Mouse (Mus musculus): ENCODE measurements around the gene Def6. TPM values are rescaled to one million over a fixed set of nuclear protein-coding genes. Genes with fewer than 3 reads are reported as not detected.

The Def6 gene
- total and polyA plus RNA-seq, 3 experiments, result 1.5 to 2.8 (median 1.8) TPM

GRCm38 (mm10) chr17:28242296-28242695 is 34.7 kb downstream of the Def6 start:
- no peak for DNase-seq

GRCm38 (mm10) chr17:28244214-28244613 is 36.6 kb downstream of the Def6 start:
- DNase-seq, result peak; percentile 60

- no peak for DNase-seq
Measured at GRCm38 (mm10) chr17:28244714-28245113, 37.1 kb downstream of the Def6 start.

- no peak for DNase-seq
Measured at GRCm38 (mm10) chr17:28246640-28247039, 39.1 kb downstream of the Def6 start.

- DNase-seq, result no peak
Measured at GRCm38 (mm10) chr17:28247613-28248012, 40.0 kb downstream of the Def6 start.

- no peak for DNase-seq
Measured at GRCm38 (mm10) chr17:28249062-28249461, 41.5 kb downstream of the Def6 start.

- DNase-seq, result no peak
Measured at GRCm38 (mm10) chr17:28251579-28252280, 44.2 kb downstream of the Def6 start.

- DNase-seq, result no peak
Measured at GRCm38 (mm10) chr17:28252281-28252648, 44.7 kb downstream of the Def6 start.

- no peak for DNase-seq
Measured at GRCm38 (mm10) chr17:28253216-28253615, 45.6 kb downstream of the Def6 start.

- no peak for DNase-seq
Measured at GRCm38 (mm10) chr17:28254804-28255203, 47.2 kb downstream of the Def6 start.

GRCm38 (mm10) chr17:28255651-28256050 is 48.1 kb downstream of the Def6 start:
- DNase-seq, result no peak

- peak; percentile 72 for DNase-seq
Measured at GRCm38 (mm10) chr17:28256651-28257328, 49.2 kb downstream of the Def6 start.

- peak; percentile 69 for DNase-seq
Measured at GRCm38 (mm10) chr17:28258325-28258724, 50.7 kb downstream of the Def6 start.

GRCm38 (mm10) chr17:28259890-28260542 is 52.4 kb downstream of the Def6 start:
- no peak for DNase-seq

- no peak for DNase-seq
Measured at GRCm38 (mm10) chr17:28260543-28260909, 52.9 kb downstream of the Def6 start.

- DNase-seq, result no peak
Measured at GRCm38 (mm10) chr17:28261795-28262194, 54.2 kb downstream of the Def6 start.

GRCm38 (mm10) chr17:28263181-28263894 is 55.8 kb downstream of the Def6 start:
- DNase-seq, result no peak

- no peak for DNase-seq
Measured at GRCm38 (mm10) chr17:28267251-28267650, 59.7 kb downstream of the Def6 start.

- no peak for DNase-seq
Measured at GRCm38 (mm10) chr17:28270165-28270564, 62.6 kb downstream of the Def6 start.

- peak; percentile 51 for DNase-seq
Measured at GRCm38 (mm10) chr17:28271537-28272266, 64.1 kb downstream of the Def6 start.

GRCm38 (mm10) chr17:28272281-28272680 is 64.7 kb downstream of the Def6 start:
- peak; percentile 76 for DNase-seq

GRCm38 (mm10) chr17:28272837-28273236 is 65.3 kb downstream of the Def6 start:
- no peak for DNase-seq
